Mouse (Mus musculus) G1E (cell line): ENCODE measurements around the gene 3110009E18Rik.

Experiments used
- CTCF ChIP-seq: IDR thresholded peaks from 2 replicates; pipeline ENCODE4 v1.5.1; 2012; ENCODE audit warnings: low read depth, low read length, inconsistent platforms, mixed read lengths
- GATA1 ChIP-seq: IDR thresholded peaks from 2 replicates; pipeline ENCODE4 v1.6.1; 2012; ENCODE audit warnings: borderline replicate concordance, low read length, inconsistent platforms, mixed read lengths
- TAL1 ChIP-seq: conservative IDR thresholded peaks from 2 replicates; pipeline ENCODE4 v1.6.1; 2012; ENCODE audit warnings: low read depth, low read length, inconsistent platforms, mixed read lengths

- TF ChIP-seq CTCF (no peak), GATA1 (no peak), TAL1 (no peak)
These were observed 26.1 kb upstream of the 3110009E18Rik start for GRCm38 (mm10) chr1:120094920-120095319.
